Mouse (Mus musculus) thymus, postnatal 36 days (tissue): ENCODE results near the gene Hist1h3a.
A peak's percentile ranks its signal among the peaks of the same experiment; 100 is the strongest.
"Not testable (repeated sequence)": the region's sequence is repeated elsewhere in the genome, so short reads cannot be mapped to it uniquely, and the experiment has no call there.

ENCODE experiments used
- DNase-seq, 2 experiments: peaks; one replicate each; pipeline ENCODE4 v3.0.0; 2022; ENCODE audit warnings: mixed read lengths in 2 of 2

Hist1h3a gene

DNA sequence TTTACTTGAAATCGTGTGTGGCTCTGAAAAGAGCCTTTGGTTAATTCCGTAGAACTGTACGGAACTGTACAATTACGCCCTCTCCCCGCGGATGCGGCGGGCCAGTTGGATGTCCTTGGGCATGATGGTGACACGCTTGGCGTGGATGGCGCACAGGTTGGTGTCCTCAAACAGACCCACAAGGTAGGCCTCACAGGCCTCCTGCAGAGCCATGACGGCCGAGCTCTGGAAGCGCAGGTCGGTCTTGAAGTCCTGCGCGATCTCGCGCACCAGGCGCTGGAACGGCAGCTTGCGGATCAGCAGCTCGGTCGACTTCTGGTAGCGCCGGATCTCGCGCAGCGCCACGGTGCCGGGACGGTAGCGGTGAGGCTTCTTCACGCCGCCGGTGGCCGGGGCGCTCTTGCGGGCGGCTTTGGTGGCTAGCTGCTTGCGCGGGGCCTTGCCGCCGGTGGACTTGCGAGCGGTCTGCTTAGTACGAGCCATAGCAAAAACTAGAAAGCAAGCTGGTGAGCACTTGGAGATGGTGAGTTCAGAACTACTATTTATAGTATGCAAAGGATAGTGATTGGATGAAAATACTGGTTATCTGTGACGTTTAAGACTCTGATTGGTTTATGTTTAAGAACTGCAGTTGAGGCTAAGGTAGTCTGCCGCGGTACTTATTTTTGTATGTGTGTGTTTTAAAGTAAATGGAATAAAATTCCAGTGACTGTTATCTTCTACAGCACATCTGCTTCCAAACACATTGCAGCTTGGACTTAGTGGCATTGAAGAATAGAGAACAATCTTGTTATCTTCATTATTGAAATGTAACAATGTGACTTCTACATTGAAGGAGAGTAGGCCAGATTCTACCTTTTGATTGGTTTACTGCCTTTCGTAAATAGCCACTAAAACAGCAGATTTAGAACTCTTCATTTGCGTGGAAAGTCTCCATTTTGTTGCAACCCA, at the start of gene Hist1h3a:
Gene Hist1h3a, minus strand, starts transcription at position 516 of the 951 bp plus-strand sequence.
- DNase-seq: peak; percentile 61 to 72

- no peak for DNase-seq
Measured at GRCm38 (mm10) chr13:23806422-23807052, 44.4 kb upstream of the Hist1h3a start, which contains the start of gene Slc17a2. TSS of gene Slc17a2 (plus strand) at chr13:23806993.

DNA sequence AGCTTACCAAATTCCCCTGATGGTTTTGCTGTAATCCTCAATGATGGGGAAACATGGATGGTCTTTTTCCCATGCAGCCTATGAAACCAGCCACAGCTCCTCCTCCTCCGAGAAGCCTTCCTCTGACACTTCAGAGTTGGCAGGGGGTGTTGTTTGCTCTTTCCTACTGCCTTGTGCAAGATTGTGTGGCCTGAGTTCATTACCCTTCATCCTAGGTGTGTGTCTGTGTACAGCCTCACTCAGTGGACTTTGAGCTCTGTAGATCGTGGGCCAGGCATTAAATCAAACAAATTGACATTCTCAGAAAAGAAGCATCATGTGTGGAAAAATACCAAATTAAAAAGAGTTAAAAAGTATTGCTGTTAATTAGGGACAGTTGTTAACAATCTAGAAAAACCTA, 42.3 kb upstream of the Hist1h3a start:
- no peak for DNase-seq

- DNase-seq: no peak
Measured at GRCm38 (mm10) chr13:23799405-23799804, 37.2 kb upstream of the Hist1h3a start.

GRCm38 (mm10) chr13:23792520-23792919, 30.3 kb upstream of the Hist1h3a start:
- peak in 1 of 2 experiments; percentile 11 for DNase-seq

DNA sequence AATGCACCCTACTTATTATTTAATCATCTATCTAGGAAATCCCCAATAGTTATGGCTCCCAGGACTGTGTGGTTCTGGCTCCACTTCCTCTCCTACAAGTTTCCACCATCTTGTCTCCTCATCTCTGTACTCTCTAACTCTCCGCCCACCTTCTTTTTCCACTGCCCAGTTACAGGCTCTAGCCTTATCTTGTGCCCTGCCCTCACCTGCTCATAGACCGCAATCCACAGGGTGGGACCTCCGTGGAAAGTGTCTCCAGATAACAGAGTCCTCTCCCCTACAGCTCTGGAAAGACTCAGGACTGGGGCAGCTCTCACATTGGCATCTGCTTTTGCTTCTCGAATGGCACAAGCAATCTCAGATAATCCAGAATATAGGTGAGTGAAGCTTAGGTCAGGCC, 16.8 kb upstream of the Hist1h3a start:
- no peak for DNase-seq

DNA sequence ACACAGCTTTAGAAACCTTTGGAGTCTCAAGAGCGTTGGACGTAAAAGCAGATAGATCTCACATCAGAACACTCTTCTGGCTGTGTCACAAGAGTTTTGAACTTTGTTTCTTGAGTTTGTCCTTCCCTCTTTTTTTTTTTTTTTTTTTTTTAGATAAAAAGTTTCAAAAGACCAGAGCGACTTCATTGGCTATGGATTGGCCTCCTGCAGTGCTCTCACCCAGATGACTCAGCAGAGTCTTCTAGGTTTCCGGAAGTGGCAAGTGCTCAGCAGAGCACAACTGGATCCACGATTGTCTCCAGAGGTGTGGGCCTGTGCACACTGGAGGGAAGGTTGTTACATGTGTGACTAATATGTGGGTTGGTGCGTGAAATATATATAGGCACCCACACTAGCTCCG, 16.2 kb upstream of the Hist1h3a start:
- DNase-seq: no peak

DNA sequence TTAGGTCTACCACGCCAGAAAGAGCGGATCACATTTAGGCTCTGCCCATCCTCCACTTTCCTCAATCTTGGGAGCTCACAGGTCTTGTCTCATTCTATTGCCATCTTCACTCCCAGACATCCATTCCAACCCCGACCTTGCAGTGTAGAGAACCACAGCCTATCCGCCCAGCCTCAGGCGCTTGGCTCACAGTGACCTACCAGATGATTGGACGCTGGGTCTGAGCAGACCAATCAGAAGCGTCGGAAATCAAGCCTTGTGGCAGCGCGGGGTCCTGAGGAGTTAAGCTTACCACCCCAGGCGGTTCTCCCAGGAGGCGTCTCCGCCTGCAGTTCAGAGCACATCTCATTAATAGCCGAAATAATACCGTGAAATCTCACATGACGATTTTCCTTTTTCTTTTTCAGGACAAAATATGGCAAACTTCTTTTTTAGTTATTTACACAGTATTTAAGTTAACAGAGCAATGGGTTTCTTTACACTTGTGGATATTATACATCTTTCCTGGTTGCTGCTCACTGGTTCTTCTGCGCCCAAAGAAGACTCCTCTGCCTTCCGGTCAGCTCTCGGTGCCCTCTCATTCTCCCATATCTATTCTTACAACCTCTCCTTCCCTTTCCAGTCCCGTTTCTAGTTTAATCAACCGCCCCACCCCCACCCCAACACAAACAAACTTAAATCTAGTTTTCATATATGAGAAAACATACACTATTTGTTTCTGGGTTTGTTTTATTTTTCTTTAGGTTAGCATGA, 10.6 kb upstream of the Hist1h3a start:
- DNase-seq: no peak

DNA sequence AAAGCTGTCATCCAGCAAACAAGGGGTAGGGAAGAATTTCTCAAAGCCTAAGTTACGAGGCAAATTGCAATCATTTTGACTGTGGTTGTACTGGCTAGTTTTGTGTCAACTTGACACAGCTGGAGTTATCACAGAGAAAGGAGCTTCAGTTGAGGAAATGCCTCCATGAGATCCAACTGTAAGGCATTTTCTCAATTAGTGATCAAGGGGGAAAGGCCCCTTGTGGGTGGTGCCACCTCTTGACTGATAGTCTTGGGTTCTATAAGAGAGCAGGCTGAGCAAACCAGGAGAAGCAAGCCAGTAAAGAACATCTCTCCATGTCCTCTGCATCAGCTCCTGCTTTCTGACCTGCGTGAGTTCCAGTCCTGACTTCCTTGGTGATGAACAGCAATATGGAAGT, 7.4 kb upstream of the Hist1h3a start, which contains the start of gene Trim38:
Gene Trim38, plus strand, starts transcription at position 301 of the 400 bp plus-strand sequence.
- DNase-seq: not testable (repeated sequence)

DNA sequence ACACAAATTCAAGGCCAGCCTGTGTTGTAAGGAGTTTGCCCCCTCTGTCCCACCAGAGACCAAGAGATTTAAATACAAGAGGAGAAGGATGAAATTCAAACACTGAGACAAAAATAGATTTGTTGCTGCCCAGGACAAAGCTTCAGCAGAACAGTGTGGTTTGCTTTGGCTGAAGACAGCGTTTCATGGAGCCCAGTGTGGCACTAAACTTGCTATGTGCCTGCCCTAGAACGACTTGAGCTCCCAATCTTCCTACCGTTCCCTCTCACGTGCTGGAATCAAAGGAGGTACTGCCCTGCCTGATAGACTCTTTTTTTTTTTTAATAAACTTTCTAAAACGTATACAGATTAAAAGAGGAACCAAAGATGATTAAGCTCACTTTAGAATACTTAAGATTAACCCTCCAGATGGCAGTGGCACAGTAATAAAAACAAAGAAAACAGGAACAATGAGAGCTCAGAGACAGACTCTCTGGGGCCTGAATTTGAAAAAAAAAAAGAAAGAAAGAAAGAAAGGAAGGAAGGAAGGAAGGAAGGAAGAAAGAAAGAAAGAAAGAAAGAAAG, 6.7 kb upstream of the Hist1h3a start:
- DNase-seq: no peak

DNA sequence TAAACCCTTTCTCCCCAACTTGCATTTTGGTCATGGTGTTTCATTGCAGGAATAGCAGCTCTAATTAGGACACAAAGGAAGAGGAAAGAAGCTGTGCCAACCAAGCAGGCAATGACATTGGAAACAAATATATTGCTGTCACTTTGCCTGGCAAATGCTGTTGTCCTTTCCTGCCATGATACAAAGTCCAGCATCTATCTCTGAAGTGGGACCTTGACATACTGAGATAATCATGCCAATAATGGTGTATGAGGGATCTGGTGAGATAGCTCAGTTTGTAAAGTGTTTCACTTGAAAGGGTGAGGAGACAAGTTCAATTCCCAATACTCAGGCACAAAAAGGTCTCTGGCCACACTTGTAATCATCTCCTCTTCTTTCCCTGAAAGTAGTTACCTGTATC, 4.6 kb upstream of the Hist1h3a start:
- DNase-seq: no peak

- no peak for DNase-seq
Measured at GRCm38 (mm10) chr13:23765172-23765513, 3.0 kb upstream of the Hist1h3a start.

GRCm38 (mm10) chr13:23764324-23765171, 2.4 kb upstream of the Hist1h3a start:
- DNase-seq: no peak

GRCm38 (mm10) chr13:23763586-23764323, 1.6 kb upstream of the Hist1h3a start, which contains the start of gene Hist1h1a:
TSS of gene Hist1h1a (plus strand) at chr13:23763666.
- DNase-seq: peak; percentile 88 to 90

GRCm38 (mm10) chr13:23763242-23763585, 1.0 kb upstream of the Hist1h3a start:
- no peak for DNase-seq

DNA sequence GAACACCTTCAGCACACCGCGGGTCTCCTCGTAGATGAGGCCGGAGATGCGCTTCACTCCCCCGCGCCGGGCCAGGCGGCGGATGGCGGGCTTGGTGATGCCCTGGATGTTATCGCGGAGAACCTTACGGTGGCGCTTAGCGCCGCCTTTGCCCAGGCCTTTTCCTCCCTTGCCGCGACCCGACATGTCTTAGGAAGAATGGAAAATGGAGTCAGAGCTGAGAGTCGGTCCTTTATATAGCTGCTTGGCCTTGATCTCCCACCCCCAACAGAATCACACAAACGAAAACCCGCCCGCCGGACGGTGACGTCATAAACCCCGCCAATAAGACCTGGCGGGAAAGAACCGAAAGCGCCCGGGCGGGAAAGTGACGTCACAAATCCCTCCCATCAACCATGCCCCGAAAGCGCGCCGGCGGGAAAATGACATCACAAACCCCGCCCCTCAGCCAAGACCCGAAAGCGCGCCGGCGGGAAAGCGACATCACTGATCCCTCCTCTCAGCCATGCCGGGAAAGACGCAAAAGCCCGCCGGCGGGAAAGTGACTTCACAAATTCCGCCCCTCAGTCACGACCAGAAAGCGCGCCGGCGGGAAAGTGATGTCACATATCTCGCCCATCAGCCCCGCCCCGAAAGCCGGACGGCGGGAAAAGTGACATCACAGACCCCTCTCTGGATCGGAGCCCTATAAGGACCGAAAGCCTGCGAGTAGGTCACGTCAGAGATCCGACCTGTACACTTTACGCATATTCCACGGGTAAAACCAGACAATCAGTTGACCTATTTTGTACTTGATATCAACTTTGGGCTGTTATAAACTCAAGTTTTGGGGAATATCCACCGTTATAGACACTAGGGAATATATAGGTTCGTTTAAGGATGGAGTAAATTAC, 968 bp downstream of the Hist1h3a start, which contains the start of gene Hist1h4a:
Gene Hist1h4a, minus strand, starts transcription at position 259 of the 893 bp plus-strand sequence.
- peak; percentile 98 for DNase-seq

- DNase-seq: peak in 1 of 2 experiments; percentile 63
Measured at GRCm38 (mm10) chr13:23760240-23760971, 1.8 kb downstream of the Hist1h3a start.

- DNase-seq: peak in 1 of 2 experiments; percentile 34
Measured at GRCm38 (mm10) chr13:23759916-23760239, 2.3 kb downstream of the Hist1h3a start.

- DNase-seq: no peak
Measured at GRCm38 (mm10) chr13:23759251-23759771, 2.9 kb downstream of the Hist1h3a start.
